Mouse (Mus musculus) cerebellum, postnatal 36 days (tissue): ENCODE results near the gene Umps.
A peak's percentile ranks its signal among the peaks of the same experiment; 100 is the strongest.

Source experiments
- DNase-seq, 2 experiments: peaks; one replicate each; pipeline ENCODE4 v3.0.0; 2021 to 2022; ENCODE audit warnings: mixed read lengths in 2 of 2

The Umps gene

GRCm38 (mm10) chr16:33954793-33955192 lies 12.0 kb downstream of the Umps start:
- DNase-seq: no peak

- no peak for DNase-seq
Measured at GRCm38 (mm10) chr16:33953008-33953407, 13.8 kb downstream of the Umps start.

GRCm38 (mm10) chr16:33950830-33951229 lies 16.0 kb downstream of the Umps start:
- DNase-seq: peak; percentile 88 to 93

- DNase-seq: no peak
Measured at GRCm38 (mm10) chr16:33950386-33950785, 16.5 kb downstream of the Umps start.

GRCm38 (mm10) chr16:33947664-33948571 lies 18.9 kb downstream of the Umps start:
- DNase-seq: no peak

- no peak for DNase-seq
Measured at GRCm38 (mm10) chr16:33946021-33946420, 20.8 kb downstream of the Umps start.

- no peak for DNase-seq
Measured at GRCm38 (mm10) chr16:33944772-33945171, 22.1 kb downstream of the Umps start.

GRCm38 (mm10) chr16:33944126-33944525 lies 22.7 kb downstream of the Umps start:
- peak; percentile 48 to 50 for DNase-seq

GRCm38 (mm10) chr16:33943388-33943787 lies 23.4 kb downstream of the Umps start:
- DNase-seq: no peak

GRCm38 (mm10) chr16:33942341-33942740 lies 24.5 kb downstream of the Umps start:
- no peak for DNase-seq

GRCm38 (mm10) chr16:33941271-33941781 lies 25.5 kb downstream of the Umps start:
- DNase-seq: peak in 1 of 2 experiments; percentile 38

- DNase-seq: peak; percentile 54 to 66
Measured at GRCm38 (mm10) chr16:33940095-33940494, 26.7 kb downstream of the Umps start.

- no peak for DNase-seq
Measured at GRCm38 (mm10) chr16:33939636-33940035, 27.2 kb downstream of the Umps start.

- DNase-seq: no peak
Measured at GRCm38 (mm10) chr16:33939133-33939531, 27.7 kb downstream of the Umps start.

- no peak for DNase-seq
Measured at GRCm38 (mm10) chr16:33938311-33939132, 28.3 kb downstream of the Umps start.

GRCm38 (mm10) chr16:33937567-33937966 lies 29.3 kb downstream of the Umps start:
- peak; percentile 88 to 89 for DNase-seq

GRCm38 (mm10) chr16:33936885-33937284 lies 30.0 kb downstream of the Umps start:
- no peak for DNase-seq

- DNase-seq: no peak
Measured at GRCm38 (mm10) chr16:33935407-33935785, 31.4 kb downstream of the Umps start.

GRCm38 (mm10) chr16:33934701-33935406 lies 32.0 kb downstream of the Umps start:
- DNase-seq: peak in 1 of 2 experiments; percentile 40

GRCm38 (mm10) chr16:33933411-33933810 lies 33.4 kb downstream of the Umps start:
- DNase-seq: no peak

GRCm38 (mm10) chr16:33932126-33932525 lies 34.7 kb downstream of the Umps start:
- no peak for DNase-seq

- no peak for DNase-seq
Measured at GRCm38 (mm10) chr16:33931682-33932081, 35.2 kb downstream of the Umps start.

- DNase-seq: no peak
Measured at GRCm38 (mm10) chr16:33930785-33931184, 36.1 kb downstream of the Umps start.
